Mouse (Mus musculus) kidney, adult 10 weeks (tissue): Measurements from ENCODE around the gene Erich4. TPM values are rescaled to one million over a fixed set of nuclear protein-coding genes. Genes with fewer than 3 reads are reported as not detected.

Source experiments
- polyA plus RNA-seq: library from polyadenylated mRNA; stranded (reverse); fragments of 350-450 nt; fragmentation: Illumina TruSeq; extraction: RNeasy Lipid Tissue Mini Kit (QIAGEN cat#74804); gene quantifications from one replicate; pipeline ENCODE4 v1.2.3, GENCODE M21; 2014; ENCODE audit warnings: low read depth, low replicate concordance

Gene Erich4
- polyA plus RNA-seq, result 6.0 TPM

DNA sequence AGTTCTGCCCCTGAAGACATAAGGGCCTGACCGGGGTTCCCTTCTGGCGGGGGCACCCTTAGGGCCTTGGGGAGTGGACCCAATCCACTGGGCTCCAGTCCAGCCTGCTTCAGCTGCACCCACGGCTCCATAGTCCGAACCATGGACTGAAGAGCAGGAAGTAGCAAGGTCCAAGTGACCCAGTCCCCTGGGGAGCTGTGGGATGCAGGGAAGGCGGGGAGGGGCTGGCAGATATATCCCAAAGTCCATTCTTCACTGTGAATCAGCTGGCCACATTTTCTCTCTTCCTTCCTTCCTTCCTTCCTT, at the start of gene Erich4:
Erich4 (minus strand) TSS at position 187 of the 306 bp plus-strand sequence.

DNA sequence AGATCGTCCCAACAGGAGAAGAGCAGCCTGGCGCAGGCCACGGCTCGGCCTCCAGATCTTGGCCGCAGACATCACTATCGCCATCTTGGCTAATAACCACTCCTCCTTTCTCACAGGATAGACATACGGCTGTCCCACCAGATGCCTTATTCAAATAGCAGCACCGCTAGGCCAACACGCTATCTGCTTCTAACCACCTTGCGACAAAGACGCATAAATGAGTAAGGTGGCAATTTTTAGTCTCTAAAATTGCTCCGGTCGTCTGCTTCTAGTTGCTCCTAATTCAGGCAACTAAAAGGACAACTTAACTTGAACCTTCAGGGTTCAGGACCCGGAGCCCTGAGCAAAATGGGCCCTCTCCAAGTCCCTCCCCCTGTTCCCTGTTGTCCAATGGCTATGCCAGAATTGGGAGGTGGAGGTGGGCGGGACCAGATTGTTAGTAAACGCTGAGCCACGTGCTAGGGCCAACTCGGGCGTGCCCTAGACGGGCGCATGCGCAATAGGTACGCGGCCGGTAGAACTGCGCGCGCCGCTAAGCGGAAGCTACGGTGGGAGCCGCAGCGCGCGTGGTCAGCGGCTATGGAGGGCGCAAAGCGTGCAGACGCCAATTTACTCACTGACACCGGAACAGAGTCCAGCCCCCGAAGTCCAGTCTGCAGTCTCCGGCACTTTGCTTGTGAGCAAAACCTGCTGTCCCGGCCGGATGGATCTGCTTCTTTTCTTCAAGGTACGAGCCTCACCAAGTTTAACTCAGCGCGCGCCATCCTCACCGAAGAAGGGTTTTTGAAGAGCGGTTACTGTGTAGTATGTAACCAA, 43.2 kb upstream of the Erich4 start, which contains the start of the genes Bckdha and Exosc5:
Bckdha (minus strand) TSS at position 325 of the 816 bp plus-strand sequence.
Exosc5 (plus strand) TSS at position 508 of the 816 bp plus-strand sequence.

DNA sequence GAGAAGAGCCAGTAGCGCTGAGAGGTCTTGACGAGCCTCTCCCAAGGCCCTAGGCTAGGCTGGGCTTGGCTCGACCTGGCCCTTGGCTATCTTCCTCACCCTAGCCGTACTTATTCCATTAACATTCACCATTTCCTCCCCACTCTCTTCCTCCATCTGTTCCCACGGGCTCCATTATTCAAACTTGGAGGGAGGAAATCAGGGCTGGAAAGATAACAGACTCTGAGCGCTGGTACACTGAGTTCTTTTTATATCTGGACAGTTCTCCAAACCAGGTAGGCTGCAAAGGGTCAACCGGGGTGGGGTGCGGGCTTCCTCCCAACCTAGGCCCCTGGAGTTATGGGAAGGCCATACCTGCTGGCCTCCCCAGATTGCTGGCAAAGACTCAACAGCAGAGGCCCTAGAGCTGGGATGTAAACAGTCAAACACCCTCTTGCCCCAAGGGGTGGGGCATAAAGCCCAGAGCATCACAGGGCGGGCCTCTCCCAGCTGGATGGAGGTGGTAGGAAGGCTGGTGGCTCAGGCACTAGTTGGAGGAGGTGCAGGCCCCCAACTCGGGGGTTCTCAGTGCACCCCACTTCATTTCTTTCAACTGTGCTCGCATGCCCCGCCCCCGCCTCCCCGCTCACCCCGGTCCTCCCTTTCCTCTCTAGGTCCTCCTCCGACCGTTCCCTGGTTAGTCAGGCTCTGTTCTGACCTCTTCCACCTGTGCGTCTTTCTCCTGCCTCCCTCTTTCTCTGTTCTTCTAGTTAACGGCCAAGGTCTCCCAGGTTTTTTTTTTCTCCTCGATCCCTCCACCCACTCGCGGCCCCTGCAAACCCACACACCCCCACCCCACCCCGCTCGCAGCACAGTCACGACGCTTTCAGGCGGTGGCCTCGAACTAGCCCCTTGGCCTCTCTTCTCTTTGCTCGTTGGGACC, 11.1 kb upstream of the Erich4 start, which contains the start of gene B3gnt8:
B3gnt8 (plus strand) TSS at position 146 of the 922 bp plus-strand sequence.

DNA sequence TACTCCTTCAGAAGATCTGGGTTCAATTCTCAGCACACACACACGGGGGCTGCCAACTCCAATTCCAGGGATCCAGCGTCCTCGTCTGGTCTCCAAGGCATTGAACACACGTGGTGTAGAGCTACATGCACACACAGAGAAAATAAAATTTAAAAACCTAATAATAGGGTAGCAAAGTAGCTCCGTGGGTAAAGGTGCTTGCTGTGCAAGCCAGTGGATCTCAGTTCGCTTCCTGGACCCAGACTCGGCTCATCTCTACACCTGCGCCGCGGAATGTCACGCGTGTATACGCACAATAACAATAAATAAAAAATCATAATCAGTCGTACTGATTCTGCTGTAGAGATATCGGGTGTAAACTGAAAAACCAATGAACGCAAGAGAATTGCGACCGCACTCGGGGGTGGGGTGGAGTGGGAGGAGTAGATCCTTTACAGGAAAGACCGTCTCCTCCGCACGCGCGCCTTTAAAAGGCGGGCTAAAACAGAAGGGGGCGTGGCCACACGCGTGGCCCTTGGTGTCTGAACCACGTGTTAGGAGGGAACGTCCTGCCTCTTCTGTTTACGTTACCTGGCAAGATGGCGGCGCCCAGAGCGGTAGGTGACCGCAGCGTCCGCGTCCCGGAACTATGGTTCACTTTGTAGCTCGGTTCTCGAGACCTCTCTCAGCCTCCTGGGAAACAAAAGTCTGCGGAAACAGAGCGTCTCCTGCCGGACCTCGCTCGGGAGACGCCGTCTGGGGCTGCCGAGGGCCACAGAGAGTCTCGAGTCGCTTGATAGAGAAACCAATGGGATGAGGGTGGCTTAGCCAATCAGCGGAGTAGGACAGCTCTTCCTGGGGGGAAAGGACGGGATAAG, 3.4 kb upstream of the Erich4 start, which contains the start of gene Dmac2:
Dmac2 (plus strand) TSS at position 550 of the 857 bp plus-strand sequence.

Other genes with a start within 250 kb of the Erich4 start
- gene Cnfn, start 246.2 kb downstream of the Erich4 start, polyA plus RNA-seq, result not detected
- 0.49 TPM for gene Lipe, start 217.2 kb downstream of the Erich4 start, polyA plus RNA-seq
- gene Cxcl17, start 203.0 kb downstream of the Erich4 start, polyA plus RNA-seq, result not detected
- gene Ceacam1, start 138.3 kb downstream of the Erich4 start, polyA plus RNA-seq, result 89.5 TPM
- gene Ceacam2, start 76.0 kb downstream of the Erich4 start, polyA plus RNA-seq, result 199 TPM
- 28.8 TPM for gene Dmac2, start 3.5 kb upstream of the Erich4 start, polyA plus RNA-seq
- not detected for gene B3gnt8, start 10.8 kb upstream of the Erich4 start, polyA plus RNA-seq
- gene Bckdha, start 43.1 kb upstream of the Erich4 start, polyA plus RNA-seq, result 0.61 TPM
- 0.32 TPM for gene Exosc5, start 43.3 kb upstream of the Erich4 start, polyA plus RNA-seq
- gene Tmem91, start 59.3 kb upstream of the Erich4 start, polyA plus RNA-seq, result not detected
- gene B9d2, start 64.9 kb upstream of the Erich4 start, polyA plus RNA-seq, result not detected
- 1.0 TPM for gene Tgfb1, start 71.1 kb upstream of the Erich4 start, polyA plus RNA-seq
- 2.3 TPM for gene Ccdc97, start 103.2 kb upstream of the Erich4 start, polyA plus RNA-seq
- 26.8 TPM for gene Hnrnpul1, start 138.9 kb upstream of the Erich4 start, polyA plus RNA-seq
- 18.3 TPM for gene Axl, start 172.8 kb upstream of the Erich4 start, polyA plus RNA-seq
- 2.4 TPM for gene Cyp2s1, start 201.0 kb upstream of the Erich4 start, polyA plus RNA-seq